Mouse (Mus musculus) embryo, embryonic 10 days (tissue): Measurements from ENCODE around the gene Msl1.

Source experiments
- DNase-seq: peaks from one replicate; pipeline ENCODE4 v3.0.0-alpha.2; 2015; ENCODE audit warnings: low spot score

The Msl1 gene

DNA sequence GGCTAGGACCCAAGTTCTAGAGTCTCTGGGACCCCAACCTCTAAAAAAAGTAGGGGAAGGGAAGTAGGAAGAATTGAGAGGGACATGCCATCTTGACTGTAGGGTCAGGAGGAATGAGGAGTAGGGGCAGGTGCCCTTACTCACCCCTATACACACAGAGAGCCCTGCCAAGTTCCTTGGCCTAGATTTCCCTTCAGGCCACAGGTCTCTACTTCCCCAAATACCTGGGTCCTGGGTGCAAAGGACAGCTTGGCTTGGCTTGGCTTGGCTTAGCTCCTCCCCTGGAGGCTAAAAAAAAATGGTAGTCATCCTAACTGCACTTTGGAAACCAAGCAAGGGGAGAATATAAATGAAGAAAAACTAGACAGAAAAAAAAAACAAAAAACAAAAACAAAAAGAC is 30.6 kb upstream of the Msl1 start:
- DNase-seq: no peak

DNA sequence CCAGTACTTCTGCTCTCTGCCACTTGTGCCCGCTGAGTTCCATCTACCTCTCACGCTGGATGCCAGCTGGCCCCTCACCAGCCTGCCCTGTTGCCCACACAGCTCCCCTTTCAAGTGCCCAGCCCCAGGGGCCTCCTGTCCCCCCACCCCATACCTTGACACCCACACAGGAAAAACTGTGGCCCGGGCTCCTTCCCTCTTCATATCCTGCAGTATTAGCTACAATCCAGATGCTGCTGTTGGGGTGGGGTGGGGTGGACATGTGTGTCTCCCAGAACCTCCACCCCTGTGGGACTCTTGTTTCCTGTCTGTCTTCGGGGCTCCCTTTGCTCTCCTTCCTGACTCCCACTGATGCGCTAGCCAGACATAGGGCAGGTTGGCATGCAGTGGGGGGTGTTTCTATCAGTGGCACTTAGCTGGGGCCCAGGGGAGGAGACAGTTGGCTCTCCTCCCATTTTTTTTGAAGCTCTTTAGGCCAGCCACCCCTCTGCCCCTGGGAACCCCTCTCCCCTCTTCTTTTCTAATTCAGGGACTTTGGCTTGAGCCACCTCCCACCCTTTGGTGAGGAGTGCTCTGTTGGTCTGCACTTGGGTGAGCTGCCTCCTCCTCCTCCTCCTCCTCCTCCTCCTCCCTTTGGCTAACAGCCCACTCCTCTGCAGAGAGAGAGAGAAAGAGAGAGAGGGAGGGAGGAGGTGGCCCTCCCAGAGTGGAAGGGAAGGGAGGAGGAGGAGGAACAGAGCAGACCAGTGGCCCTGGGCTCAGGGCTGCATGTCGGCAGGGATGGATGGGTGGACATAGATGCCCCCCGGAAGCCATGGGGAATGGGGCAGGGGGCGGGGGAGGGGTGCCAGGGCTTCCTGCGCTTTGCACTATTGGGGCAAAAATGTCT is 29.7 kb upstream of the Msl1 start:
- no peak for DNase-seq

DNA sequence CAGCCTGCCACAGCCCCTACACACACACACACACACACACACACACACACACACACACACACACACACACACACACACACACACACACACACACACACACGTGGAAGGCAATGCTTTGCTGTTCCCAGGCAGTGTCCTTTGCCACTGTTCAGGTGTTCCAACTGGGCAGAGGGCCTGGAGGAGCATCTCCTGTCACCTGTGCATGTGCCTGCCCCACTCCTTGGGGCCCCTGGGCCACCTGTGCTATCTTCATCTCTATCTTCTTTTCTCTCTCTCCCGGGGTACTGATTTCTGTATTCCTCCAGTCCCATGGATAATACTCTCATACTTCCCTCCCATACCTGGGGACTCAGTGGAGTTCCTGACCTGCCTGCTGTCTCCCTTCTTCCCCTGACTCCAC is 29.0 kb upstream of the Msl1 start:
- DNase-seq: no peak

DNA sequence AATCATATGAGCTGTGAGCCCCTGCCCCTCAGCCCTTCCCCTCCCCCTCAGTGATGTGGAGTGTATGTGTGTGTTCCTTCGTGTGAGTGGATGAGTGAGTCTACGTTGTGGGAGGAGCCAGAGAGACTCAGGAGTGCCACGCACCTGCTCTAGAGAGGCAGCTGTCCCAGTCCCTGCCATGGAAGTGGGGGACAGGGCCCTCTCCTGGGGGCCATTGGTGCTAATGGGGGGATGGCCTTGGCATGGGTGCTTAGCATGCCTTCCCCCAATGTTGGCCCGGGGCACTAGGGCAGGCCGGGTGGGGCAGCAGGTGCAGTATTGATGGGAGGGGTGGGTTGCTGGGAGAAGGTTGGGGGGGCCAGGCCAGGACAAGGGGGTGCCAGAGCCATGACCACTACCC is 28.5 kb upstream of the Msl1 start:
- DNase-seq: no peak

DNA sequence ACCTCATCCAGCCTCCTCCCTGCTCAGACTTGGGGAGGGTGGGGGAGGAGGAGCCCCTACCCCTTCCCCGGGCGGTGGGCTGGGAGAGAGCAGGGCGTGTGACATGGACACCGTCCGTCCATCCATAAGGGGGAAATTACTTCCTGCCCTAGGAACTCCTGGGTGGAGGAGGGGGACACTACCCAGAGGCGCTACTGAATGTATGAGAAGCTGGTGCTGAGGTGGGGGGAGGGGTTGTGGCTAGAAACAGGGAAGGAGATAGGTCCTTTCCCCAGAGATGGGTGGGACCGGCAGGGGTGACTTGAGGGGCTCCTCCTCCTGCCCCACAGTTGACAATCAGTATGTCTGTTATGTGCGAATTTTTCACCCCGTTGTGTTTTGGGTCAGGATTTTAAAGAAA is 28.0 kb upstream of the Msl1 start:
- DNase-seq: peak; percentile 42

DNA sequence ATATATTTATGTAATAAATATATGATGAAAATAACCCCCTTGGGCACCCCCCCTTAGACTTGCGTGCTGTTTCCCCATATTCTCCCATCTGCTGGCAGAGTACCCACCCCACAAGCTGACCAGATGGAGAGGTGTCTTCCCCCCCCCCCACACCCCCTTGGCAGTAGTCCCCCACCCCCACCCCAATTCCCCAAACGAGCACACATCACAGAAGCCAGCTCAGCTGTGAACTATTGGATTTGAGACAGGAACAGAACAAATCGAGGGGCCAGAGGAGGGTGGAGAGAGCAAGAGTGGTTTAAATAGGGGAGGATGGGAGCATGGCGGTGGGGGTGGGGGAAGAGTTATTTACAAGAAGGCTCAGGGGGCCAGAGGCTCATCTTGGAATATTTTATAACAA is 27.6 kb upstream of the Msl1 start:
- no peak for DNase-seq

DNA sequence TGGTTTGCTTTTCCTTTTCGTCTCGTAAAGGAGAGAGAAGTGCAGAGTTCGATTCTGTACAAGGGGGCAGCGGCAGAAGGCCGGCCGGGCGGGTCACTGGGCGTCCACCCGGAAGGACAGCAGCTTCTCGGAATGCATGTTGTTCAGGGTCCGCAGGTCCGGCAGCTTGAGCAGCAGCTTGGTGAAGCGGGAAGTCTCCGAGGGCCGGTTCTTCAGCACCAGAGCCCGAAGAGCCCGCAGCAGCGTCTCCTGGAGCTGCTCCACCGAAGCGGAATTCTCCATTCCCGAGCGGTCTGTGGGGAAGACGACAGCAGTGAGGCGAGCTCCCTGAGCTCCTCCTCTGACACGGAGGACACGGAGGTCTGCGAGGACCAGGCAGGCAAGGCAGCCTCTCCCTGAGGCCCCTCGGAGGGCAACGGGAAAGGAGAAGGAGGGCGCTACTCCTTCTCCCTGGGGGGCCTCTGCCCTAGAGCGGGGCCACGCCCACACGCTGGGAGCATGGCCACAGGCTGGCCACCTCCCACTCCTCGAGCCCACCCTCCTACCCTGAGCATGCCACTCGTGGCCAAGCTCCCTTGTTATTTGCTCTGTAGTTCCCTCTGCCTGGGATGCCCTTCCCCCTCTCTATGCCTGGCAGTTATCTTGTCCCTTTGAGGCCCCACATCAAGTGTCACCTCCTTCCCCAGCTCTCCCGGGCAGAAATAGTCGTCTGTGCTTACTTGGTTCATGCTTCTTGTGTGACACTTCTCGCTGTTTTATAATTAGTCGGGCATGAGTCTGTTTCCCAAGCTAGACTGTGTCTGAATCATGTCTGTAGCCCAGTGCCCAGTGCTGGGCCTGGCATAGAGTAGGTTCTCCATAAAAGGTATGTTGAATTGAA is 26.9 kb upstream of the Msl1 start:
- DNase-seq: peak; percentile 29

DNA sequence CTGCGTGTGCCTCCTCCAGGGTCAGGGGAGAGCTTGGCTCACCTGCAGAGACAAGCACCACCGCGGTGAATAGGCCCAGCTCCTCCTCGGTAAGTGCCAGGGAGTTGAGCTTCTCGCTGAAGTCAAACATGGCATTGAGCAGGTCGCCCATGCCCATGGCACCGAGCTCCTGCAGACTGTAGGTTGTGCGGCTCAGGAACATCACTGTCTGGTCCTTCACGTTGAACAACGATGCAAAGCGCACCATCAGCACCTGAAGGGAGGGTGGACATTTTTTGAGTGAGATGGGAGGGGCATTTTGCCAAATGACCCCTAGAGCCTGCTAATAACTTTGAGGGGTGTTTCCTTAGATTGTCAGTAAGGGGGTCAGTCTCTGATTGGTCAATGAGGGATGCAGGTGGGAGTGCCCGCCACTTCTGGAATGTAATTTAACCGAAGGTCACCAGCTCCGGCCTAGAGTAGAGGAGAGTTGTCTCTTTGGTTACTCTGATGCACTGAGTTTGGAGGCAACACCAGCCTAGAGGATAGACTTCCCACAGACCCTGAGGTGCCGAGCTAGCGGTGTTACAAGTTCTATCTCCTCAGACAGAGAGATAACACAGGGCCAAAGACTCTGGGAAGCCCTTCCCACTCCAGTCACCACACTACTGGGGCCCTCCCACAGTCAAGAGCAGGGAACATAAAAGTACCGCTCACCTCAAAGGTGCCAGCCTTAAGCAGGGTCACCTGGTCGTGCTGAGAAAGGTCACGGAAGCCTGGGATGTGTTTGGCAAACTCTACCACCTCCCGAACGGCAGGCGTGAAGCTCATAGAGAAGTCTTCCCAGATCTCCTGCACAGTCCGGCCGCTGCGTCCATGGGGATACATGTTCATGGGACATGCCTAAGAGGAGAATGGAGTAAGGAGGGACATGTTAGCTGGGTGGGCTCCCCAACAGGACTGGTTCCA is 26.0 kb upstream of the Msl1 start:
- DNase-seq: no peak

DNA sequence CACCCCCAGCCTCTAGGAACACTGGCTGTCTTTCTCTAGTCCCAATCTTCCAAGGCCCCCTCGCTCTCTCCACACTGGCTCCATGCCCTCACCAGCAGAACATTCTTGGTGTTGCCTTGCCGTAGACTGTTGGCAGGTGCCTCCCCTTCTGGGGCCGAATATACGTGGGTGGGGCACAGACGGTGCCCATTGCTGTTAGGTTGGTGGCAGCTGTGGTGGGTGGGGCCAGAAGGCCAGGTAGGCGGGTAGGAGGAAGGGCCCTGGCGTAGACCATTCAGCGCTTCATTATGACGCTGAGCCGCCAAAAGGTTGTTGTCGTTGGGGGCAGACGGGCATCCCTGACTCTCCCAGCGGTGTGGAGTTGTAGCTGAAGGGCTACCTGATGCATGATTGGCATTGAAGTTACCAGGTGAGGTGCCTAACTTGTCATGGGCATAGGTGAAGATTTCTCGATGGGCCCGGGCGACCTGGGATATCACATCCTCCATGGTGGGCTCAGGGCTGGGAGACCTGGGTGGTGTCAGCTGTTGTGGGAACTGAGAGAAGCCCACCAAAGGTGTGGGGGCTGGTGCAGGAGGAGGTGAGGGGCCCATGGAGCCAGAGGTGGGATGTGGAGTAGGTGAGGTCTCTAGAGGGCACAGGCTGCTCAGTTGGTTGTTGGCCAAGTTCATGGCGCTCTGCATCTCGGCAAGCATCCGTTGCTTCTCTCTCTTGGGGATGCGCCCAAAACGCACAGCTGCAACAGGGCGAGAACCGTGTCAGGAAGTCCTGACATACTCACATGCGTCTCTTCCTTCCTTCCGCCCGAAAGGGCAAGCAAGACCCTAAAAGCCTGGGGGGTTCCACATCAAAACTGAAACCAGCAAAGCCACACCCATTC is 25.0 kb upstream of the Msl1 start:
- DNase-seq: no peak

DNA sequence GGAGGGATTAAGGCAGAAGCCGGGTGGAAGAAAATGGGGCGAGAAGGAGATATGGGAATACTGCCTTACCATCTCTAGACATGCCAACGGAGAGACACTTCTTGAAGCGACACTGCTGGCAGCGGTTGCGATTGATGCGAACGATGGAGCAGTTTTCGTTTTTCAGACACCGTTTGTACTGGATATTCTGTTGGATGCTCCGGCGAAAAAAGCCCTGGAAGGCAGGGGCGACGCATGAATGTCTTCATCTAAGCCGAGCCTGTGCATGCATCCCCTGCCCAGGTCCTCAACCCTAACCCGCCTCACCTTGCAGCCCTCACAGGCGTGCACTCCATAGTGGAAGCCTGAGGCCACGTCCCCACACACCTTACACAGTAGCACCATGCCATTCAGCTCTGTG is 24.2 kb upstream of the Msl1 start:
- no peak for DNase-seq

DNA sequence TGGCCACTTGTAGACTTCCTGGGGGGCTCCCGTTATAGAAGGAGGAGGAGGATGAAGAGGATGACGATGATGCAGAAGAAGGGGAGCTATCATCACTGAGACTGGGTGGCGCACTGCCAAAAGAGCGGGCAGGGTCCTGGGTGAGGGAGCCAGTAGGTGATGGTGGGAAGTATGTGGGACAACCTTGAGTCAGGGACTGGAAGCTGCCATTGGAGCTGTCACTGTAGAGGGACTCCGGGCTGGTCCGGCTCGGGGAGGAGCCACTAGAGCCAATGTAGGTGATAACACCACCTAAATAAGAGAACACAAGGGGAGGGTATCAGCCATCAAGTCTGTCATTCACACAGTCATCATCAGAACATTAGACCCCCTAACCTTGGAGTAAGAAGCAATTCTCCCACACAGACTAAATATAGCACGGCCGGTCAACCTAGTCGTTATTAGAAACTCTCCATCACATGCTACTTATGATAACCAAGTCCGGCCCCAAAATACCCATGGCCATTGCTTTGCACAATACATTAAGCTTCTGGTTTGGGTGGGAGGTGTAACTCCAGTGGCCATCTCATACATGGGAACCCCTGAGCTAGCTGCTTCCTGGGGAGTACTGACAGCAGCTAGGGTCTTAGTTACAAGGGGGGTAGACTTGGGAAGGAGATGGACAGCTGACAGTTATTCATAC is 23.3 kb upstream of the Msl1 start:
- DNase-seq: no peak

DNA sequence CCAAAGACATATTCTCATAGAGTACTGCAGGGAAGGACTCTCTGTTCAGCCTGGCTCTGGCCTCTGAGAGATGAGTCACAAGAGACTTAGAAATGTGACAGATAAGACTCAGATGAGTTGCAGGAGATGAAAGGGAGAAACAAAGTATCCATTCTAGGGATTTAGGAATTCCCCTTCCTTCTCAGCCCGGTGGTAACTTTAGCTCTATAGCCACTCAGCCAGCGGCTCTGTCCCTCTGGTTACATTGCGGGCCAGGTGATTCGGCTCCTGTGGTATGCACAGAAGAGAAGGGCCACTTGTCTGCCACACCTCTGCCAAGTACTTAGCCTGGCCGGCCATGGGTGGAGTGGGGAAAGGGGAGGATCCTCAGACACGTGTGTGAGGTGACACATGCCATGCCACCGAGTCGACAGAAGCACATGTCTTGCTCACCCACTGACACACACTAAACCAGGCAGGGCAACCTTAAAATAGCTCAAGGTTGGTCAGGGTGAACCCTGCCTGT is 22.6 kb upstream of the Msl1 start:
- no peak for DNase-seq

DNA sequence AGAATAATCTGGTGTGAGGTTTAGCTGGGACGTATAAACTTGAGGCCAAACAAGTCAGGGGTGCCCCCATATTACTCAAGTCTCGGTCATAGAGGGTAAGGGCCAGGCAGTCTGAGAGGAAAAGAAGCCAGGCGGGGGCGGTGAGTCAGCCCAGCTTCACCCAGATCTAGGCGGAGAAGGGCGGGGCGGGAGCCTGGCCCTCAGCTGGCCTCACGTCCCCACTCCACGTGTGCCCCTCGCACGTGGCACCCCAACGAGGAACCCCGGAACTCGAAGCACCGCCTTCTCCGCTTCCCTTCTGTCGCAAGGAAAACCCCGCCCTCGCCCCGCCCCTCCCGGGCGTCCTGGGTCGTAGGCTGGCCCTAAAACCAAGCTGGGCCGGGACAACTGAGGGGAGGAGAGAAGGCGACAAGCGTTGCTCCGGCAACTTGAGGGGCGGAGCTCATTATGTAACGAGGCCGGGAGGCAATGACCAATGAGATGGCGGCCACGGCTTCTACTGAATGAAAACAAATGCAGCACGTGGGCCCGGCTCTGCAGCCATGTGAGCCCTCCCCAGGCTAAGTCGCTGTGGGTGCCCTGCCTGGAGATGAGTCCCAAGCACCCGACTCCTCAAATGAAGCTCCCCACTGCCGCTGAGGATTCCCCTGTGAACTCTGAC is 21.6 kb upstream of the Msl1 start:
- DNase-seq: peak; percentile 99

DNA sequence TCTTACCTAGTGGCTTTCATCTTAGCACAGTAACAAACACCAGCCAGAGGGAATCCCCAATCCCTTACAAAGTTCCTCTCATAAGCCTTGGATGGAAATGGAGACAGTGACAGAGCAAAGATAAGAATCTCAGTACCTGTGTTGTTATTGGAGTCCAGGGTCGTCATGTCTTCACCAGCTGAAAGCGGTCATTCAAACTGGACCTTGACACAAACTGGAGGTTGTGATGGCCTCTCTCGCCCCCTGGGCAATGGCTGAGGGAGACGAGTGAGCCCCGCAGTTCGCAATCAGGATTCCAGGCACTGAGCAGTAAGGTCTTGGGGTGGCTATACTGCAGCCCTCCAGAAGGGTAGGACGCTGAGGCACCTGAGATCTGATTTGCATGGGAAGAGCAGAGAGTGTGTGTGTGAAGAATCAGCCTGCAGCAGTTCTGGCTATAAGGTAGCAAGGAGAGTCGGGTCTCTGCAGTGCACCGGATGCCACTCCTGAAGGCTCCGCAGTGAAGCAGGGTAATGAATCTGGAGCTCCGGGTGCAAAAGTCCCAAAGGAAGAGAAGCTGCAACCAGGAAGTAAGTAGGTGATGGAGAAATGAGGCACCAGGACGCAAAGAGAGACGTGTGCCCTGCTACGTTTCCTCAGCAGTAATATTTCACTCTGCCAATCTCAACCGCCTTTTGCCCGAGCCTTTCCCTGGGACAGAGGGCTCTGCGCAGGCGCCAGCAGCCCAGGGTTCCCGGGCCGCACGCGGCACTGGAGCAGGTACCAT is 20.6 kb upstream of the Msl1 start, which contains the start of gene Nr1d1:
Gene Nr1d1 (minus strand): TSS at position 752 of the 766 bp plus-strand sequence.
- no peak for DNase-seq

DNA sequence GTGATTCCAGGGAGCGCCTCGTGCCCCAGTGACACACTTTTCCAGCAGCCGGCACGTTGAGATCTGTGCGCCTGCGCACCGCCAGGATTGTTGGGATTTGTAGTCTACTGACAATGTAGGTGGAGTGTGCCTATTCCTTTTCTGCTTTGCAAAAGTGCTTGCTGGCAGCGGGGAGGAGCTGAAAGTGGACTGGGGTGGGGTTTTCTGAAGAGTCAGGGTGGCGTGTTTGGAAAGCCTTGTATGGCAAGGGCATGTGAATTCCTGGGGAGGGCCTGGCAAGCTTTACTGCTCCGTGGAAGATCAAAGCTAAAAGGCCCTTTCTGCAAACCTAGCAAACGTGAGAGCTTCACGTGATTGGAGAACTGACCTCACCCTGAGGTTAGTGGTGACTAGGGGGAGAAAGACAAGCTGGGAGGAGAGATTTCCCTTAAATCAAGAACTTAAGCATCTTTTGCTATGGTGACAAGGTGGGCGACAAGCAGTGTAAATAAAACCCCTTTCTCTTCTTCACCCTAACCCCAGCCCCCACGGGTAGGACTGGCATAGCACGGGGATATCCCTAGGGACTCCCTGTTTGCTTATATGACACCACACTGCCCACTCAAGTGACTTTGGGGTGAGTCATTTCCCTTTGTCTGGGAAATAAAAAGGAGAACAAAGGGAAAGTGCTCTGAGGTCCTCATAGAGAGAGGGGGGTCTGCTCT is 19.8 kb upstream of the Msl1 start:
- peak; percentile 98 for DNase-seq

DNA sequence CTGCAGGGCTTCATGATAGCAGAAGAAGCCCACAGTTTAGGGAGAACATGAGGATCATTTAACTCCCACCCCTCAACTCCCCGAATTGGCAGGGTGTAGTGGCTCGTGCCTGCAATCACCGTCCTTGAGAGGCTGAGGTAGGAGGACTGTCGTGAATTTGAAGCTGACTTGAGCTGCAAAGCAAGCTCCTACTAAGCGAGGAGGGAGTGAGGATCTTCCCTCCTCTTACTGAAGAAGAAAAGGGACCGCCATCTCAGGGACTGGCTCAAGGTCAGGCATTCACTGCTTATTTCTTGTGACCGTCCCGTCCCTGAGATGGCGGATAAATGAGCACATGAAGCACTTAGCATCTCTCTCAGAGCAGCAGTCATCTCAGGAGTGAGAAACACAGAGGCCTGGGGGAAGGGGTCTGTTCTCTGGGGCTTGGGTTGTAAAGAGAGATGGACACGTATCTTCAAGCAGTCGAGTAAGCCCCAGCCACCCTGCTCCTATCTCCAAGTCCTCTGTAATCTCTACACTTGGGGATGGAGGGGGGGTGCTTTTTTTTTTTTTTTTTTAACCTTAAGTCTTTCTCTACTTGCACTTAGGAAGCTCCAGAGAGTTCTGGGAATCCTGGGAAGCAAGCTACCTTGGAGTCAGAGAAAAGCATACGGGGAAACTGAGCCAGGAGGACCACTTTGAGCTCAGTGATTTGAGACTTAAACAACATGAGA is 19.1 kb upstream of the Msl1 start:
- no peak for DNase-seq

DNA sequence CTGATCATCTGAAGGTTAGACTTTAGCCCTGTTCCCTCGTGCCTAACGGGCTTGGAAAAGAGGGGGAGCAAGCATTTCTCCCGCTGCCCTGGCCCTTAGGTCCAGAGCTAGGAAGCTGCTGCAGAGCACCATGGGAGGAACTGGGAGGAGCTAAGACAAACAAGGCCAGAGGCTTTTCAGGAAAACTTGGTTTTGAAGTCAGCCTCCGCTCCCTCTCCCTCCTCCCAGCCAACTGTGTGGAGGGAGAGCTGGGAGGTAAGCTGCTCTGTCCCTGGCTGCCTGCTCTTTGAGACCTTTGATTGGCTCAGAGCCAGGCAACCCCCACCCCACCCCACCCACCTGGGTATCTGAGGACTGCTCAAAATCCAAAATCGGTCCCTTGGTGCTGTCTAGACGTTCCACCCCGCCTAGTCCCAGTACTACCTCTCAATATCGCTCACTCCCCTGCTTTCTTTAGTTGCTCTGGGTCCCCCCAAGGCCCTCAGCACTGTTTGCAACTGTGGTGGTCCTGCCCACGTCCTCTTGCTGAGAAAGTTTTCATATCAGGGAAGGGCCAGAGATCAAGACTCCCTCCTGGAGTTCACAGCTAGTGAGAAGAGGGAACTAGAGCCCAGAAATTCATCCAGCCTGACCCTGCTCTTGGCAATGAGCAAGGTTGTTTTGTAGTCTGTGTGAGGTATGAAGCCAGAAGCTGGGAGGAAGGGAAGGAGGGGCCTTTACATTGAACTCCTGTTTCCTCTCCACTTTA is 18.3 kb upstream of the Msl1 start:
- DNase-seq: peak; percentile 76
